Mouse (Mus musculus) spleen, postnatal 0 days (tissue): Measurements from ENCODE around the gene Kcnab2. TPM values are rescaled to one million over a fixed set of nuclear protein-coding genes. Genes with fewer than 3 reads are reported as not detected.

ENCODE experiments used
- polyA plus RNA-seq: library from polyadenylated mRNA; unstranded; fragments of >200 nt; fragmentation: Nextera tagmentation; extraction: Ambion mirVana; gene quantifications from 2 replicates; pipeline ENCODE4 v1.2.1, GENCODE M21; 2015

Kcnab2 gene
- polyA plus RNA-seq, result 12.6 and 16.3 TPM in 2 replicates

DNA sequence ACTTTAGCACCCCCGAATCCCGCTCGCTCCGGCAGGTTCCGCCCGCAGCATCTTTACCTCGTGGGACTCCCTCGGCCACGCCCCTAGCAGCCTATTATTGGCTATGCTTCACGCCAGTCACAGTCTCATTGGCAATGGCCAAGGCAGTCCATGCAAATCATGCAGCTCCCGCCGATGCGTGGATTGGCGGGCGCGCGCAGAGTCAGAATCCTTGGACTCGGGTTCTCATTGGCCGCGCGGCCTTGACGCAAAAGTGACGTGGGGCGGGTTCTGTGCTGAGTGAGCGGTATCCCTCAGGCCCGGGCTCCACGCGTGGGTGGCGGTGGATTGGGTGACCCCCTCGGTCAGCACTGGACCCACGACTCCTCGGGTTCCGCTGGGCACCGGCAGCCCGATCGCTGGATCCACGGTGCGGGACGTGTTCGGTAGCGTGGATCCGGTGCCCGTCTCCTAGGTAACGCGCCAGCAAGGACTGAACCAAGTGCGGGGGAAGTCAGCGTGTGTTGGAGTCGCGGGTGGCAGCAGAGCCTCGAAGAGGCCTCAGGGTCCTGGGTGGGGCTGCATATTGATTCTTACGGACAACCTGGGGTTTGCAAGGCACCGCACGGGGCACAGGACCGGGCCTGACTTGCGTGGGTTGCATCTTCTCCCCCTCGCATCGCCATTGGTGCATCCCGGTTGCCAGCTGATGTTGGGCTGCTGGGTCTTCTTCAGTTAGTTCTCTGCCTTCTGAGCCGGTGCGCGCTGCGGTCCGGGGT lies at the start of gene Kcnab2:
TSS of gene Kcnab2 (minus strand) at position 406 of the 758 bp plus-strand sequence.

DNA sequence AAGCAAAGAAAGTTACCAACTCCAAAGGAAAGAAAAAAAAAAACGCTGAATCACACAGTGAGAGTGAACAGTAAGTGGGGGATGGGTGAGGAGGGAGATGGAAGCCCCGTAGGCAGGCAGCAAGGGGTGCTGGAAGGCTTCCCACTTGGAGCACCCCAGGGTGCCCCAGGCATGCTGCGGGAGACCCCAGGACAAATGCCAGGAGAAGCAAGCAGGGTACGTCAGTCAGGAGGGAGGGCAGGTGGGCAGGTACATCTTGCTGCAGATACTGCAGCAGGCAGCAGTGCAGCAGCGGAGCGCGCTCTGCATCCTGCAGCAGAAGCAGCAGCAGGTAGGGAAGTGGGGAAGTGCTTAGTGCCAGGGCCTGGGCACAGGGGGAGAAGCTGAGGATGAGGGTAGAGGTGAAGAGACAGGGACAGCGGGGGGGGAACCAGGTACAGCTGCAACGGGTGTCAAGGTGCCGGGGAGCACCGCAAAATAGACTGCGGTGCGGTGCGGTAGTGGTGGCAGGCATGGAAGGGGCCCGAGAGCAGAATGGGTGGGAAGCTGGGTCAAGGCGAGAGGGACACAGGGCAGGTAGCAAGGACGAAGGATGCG lies 1.1 kb downstream of the Kcnab2 start, which contains the start of gene Nphp4:
TSS of gene Nphp4 (plus strand) at position 280 of the 597 bp plus-strand sequence.

Other genes starting within 250 kb of the Kcnab2 start
- 4.1 and 5.8 TPM in 2 replicates for gene Gpr153, start 203.6 kb downstream of the Kcnab2 start, polyA plus RNA-seq
- gene Hes3, start 186.2 kb downstream of the Kcnab2 start, polyA plus RNA-seq, result not detected in 2 replicates
- gene Icmt, start 180.6 kb downstream of the Kcnab2 start, polyA plus RNA-seq, result 8.7 and 9.3 TPM in 2 replicates
- gene Rnf207, start 158.9 kb downstream of the Kcnab2 start, polyA plus RNA-seq, result 0.05 and 0.10 TPM in 2 replicates
- gene Rpl22, start 152.1 kb downstream of the Kcnab2 start, polyA plus RNA-seq, result 497 and 537 TPM in 2 replicates
- 0.04 and 0.05 TPM in 2 replicates for gene Chd5, start 139.2 kb downstream of the Kcnab2 start, polyA plus RNA-seq
- gene Nphp4, start 1.2 kb downstream of the Kcnab2 start, polyA plus RNA-seq, result 0.28 TPM in 1 of 2 replicates, not detected in the other